Mouse (Mus musculus): ENCODE measurements around the gene Bbs10.

Gene Bbs10

GRCm38 (mm10) chr10:111320579-111320978 is 22.1 kb downstream of the Bbs10 start:
- peak; percentile 8 for DNase-seq (ENCODE audit: low read depth, low spot score)

DNA sequence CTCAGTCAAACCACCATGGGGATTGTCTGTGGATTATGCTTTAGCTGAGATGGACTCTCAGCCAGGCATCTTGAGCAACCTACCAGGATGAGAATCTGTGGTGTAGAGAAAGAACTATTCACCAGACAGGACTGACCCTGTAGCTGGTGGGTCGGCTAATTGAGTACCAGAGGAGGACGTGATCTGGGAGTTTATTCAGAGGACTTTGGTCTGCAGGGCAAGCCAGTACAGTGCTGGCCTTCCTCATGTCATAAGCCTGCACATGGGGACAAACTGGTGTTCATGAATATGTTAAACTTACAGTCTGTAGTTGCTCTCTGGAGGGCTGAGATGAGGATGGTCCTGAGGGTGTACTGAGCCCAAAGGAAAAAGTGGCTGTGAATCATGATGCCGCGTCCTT is 29.5 kb downstream of the Bbs10 start:
- no peak for DNase-seq (ENCODE audit: low read depth, low spot score)

DNA sequence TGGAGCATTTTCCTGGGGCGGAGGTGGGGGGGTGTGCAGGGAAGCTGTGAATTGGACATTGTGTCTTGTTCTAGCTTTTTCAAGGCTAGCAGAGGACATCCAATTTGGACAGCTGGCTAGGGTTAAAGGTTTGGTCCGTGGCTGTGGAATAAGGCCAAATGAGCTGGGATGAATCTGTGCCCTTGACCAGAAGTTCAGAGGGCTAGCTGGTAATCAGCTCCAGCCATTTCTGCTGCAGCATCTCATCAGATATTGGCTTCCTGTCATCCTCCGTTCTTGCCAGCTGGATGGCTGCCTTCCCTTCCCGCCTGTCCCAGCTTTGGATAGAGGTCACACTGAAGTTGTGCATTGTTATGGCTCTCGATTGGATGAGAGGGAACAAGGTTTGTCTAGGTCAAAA is 30.8 kb downstream of the Bbs10 start:
- no peak for DNase-seq (ENCODE audit: low read depth, low spot score)

GRCm38 (mm10) chr10:111334902-111335301 is 36.4 kb downstream of the Bbs10 start:
- no peak for DNase-seq (ENCODE audit: low read depth, low spot score)

GRCm38 (mm10) chr10:111335517-111336352 is 37.3 kb downstream of the Bbs10 start:
- DNase-seq (ENCODE audit: low read depth, low spot score) = no peak

- no peak for DNase-seq (ENCODE audit: low read depth, low spot score)
These were observed 37.9 kb downstream of the Bbs10 start for GRCm38 (mm10) chr10:111336353-111336713.

DNA sequence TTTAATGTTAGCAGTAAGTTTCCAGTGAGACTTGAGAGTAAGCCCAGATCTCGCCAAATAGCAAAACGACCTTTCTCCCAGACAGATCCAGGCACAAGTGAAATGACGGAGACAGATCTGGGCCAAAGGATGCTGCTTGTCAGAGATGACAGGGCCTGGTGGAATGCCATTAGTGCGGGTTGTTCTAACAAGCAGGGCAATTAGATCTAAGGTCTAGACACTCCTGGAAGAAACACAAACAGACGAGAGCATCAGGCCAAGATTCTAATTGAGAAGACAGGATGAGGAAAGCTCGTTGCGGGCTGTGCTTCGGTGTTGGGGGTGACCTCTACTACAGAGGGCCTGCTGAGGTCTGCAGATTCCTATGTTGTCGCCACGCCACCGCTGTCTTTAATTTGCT is 40.8 kb downstream of the Bbs10 start:
- no peak for DNase-seq (ENCODE audit: low read depth, low spot score)

DNA sequence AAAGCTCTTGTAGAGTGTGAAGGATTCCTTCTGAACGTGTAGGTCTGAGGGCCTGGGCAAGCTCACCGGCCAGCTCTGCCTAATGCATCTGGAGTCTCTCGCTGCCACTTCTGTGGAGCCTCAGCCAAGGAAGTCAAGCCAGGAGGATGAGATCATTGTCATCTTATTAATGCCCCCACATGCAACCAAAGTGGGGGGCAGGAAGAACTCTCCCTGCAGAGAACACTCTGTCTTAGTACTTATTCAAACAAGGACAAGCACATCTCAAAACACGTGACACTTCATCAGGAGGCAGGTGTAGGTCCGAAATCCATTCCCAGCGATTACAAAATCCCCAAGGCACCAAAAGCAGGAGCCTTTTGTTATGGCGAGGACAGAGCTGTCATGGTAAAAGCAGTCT is 43.3 kb downstream of the Bbs10 start:
- no peak for DNase-seq (ENCODE audit: low read depth, low spot score)

DNA sequence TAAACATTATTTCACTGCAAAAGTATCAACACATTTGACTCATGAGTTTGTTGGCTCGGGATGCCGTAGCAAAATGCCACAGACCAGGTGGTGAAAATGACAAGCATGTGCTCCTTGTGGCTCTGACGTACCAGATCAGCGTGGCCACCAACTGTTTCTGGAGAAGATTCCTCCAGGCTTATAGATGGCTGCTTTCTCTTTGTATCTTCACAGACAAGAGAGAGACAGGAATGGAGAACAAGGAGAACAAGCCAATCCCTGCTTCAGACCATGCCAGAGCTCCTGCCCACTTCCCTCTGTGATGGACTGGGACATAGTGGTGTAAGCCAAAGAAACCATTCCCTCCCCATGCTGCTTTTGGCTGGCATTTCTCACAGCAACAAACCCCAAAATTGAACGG is 45.1 kb downstream of the Bbs10 start:
- no peak for DNase-seq (ENCODE audit: low read depth, low spot score)

- DNase-seq (ENCODE audit: low read depth, low spot score) = no peak
These were observed 49.8 kb downstream of the Bbs10 start for GRCm38 (mm10) chr10:111348263-111348662.

Data from CD4-positive, CD25-positive, alpha-beta regulatory T cell, adult 2 months (primary cell).